Mouse (Mus musculus) B cell, adult 67 days (primary cell): ENCODE results near the gene Gm13762. TPM values are rescaled to one million over a fixed set of nuclear protein-coding genes. Genes with fewer than 3 reads are reported as not detected.

Source experiments
- total RNA-seq, 2 experiments: library from RNA; stranded (reverse); gene quantifications; 4 replicates each; pipeline ENCODE4 v1.2.4; 2023

The Gm13762 gene
- not detected for total RNA-seq

DNA sequence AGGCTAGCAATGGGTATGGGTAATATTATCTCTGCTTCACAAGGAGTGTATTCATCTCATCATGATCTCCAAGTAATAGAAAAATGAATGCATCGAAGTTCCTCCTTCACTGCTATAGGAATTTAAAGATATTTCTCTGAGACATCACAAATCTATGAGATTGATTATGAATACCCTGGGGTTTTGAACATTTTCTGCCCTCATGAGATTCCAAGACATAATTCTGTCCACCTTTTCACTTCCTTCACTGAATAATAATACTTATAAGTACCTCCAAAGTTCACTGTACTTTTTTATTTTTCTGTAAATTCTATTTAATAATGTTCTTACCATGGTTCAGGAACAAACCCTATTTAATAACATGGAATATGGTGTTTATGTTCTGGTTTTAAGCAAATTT lies at the start of gene Gm13762:
Gene Gm13762 (minus strand): TSS at position 101 of the 400 bp plus-strand sequence.

DNA sequence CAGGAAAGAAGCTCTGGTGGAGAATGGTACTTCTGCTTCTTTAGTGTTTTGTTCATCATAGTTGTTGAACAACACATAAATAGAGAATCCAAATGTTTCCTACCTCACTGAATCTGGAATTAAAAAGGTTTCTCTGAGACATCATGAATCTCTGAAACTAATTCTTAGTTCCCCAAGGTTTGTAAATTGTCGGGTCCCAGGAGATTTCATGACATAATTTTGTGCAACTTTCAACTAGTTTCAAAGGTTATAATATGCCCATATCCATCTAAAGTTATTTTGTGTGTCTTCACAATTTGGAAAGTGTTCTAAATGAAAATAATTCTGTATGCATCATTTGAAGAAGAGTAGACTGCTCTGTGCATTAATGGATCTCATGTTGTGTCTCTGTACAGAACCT lies 38.2 kb upstream of the Gm13762 start, which contains the start of gene Olfr1216:
Gene Olfr1216 (minus strand): TSS at position 101 of the 400 bp plus-strand sequence.

DNA sequence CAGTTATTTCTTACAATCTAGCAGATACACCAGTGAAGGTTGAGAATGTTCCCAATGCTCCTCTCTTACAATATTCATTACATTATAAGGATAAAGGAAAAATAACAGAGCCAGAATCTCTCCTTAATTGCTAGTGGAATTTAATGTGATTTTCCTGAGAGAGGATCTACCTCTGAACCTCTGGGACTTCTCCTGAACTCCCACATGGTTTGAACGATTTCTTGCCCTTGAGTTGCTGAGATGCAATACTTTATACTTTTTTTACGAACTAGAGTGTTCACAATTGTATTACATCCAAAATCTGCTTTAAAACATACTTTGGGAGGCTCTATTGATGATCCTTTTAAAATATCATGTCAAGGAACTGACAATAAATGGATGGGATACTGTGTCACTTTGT lies 26.8 kb upstream of the Gm13762 start, which contains the start of gene Olfr1215:
Gene Olfr1215 (minus strand): TSS at position 101 of the 400 bp plus-strand sequence.

DNA sequence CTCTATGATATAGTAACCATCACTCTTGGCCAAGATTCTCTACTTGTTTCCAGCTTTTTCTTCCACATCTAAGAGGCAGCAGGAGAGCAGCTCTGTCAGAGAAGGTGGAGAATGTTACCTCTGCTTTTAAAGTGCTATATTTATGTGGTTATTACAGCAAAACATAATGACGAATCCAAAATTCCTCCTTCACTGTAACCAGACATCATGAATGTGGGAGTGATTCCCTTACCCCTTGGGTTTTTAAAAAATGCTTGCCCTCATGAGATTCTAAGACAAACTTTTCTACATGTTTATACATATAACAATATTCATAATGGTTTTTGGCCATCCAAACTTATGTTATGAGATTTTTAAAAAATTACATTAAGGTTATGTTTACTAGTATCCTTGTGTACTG lies 12.5 kb upstream of the Gm13762 start, which contains the start of gene Olfr1214:
Gene Olfr1214 (minus strand): TSS at position 101 of the 400 bp plus-strand sequence.

DNA sequence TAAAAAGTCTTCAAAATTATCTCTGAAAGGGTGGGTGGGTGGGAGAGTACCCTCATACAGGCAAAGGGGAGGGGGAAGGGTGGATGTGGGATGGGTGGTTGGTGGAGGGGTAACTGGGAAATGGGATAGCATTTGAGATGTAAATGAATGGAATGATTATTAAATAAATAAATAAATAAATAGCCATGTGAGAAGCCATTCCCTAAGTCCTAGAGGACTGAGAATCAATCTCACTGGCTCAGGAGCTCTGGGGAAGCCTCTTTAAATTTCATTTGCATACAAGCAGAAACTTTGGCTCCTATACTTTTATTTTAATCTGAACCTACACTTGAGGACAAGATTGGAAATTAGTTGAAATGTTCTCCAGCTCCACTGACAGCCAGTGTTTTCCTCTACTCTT lies 26.4 kb downstream of the Gm13762 start, which contains the start of gene Olfr1212:
Gene Olfr1212 (plus strand): TSS at position 301 of the 400 bp plus-strand sequence.

DNA sequence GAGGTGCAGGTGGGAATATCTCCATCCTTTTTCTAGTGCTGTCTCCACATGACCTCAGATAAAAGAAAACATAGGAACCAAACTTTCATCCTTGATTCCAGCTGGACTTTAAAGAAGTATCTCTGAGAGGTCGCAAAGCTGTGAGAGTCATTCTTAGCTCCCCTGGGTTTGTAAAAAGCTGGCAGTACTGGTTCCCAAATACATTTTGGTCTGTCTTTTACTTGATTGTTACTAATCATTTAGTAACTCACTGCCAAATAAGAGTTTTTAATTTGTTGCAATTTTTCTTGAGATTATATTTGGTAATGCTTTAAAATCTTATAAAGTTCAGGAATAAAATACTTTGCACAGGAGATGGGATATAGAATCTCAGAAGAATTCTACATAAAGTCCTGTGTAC lies 42.1 kb downstream of the Gm13762 start, which contains the start of gene Olfr1211:
Gene Olfr1211 (minus strand): TSS at position 101 of the 400 bp plus-strand sequence.

Other genes with a start within 250 kb of the Gm13762 start
- gene Olfr1197, start 247.9 kb downstream of the Gm13762 start, total RNA-seq, result not detected
- gene Olfr1198, start 228.9 kb downstream of the Gm13762 start, total RNA-seq, result not detected
- gene Olfr1199, start 219.8 kb downstream of the Gm13762 start, total RNA-seq, result not detected
- not detected for gene Olfr1200, start 209.8 kb downstream of the Gm13762 start, total RNA-seq
- gene Olfr1201, start 187.2 kb downstream of the Gm13762 start, total RNA-seq, result not detected
- not detected for gene Olfr1202, start 165.8 kb downstream of the Gm13762 start, total RNA-seq
- not detected for gene Olfr1205, start 150.5 kb downstream of the Gm13762 start, total RNA-seq
- gene Olfr1204, start 131.0 kb downstream of the Gm13762 start, total RNA-seq, result not detected
- gene Olfr1206, start 117.0 kb downstream of the Gm13762 start, total RNA-seq, result not detected
- gene Olfr1208, start 78.0 kb downstream of the Gm13762 start, total RNA-seq, result not detected
- not detected for gene Olfr1209, start 65.1 kb downstream of the Gm13762 start, total RNA-seq
- not detected for gene Olfr1211, start 42.2 kb downstream of the Gm13762 start, total RNA-seq
- gene Olfr1212, start 26.3 kb downstream of the Gm13762 start, total RNA-seq, result not detected
- not detected for gene Olfr1214, start 12.4 kb upstream of the Gm13762 start, total RNA-seq
- not detected for gene Olfr1215, start 26.7 kb upstream of the Gm13762 start, total RNA-seq
- not detected for gene Olfr1216, start 38.1 kb upstream of the Gm13762 start, total RNA-seq
- not detected for gene Olfr1217, start 51.8 kb upstream of the Gm13762 start, total RNA-seq
- gene Olfr1218, start 80.9 kb upstream of the Gm13762 start, total RNA-seq, result not detected
- not detected for gene Olfr1219, start 103.2 kb upstream of the Gm13762 start, total RNA-seq
- not detected for gene Olfr1220, start 126.6 kb upstream of the Gm13762 start, total RNA-seq
- not detected for gene Olfr1221, start 137.0 kb upstream of the Gm13762 start, total RNA-seq
- not detected for gene Olfr1222, start 152.8 kb upstream of the Gm13762 start, total RNA-seq
- not detected for gene Olfr1223, start 171.3 kb upstream of the Gm13762 start, total RNA-seq
- gene Olfr1224-ps1, start 183.8 kb upstream of the Gm13762 start, total RNA-seq, result not detected
- gene Olfr1225, start 194.4 kb upstream of the Gm13762 start, total RNA-seq, result not detected
- not detected for gene Olfr1226, start 219.8 kb upstream of the Gm13762 start, total RNA-seq